Mouse (Mus musculus) heart, adult 2 months (tissue): Measurements from ENCODE around the gene Hk2. TPM values are rescaled to one million over a fixed set of nuclear protein-coding genes. Genes with fewer than 3 reads are reported as not detected.

Source experiments
- DNase-seq, 2 experiments: peaks; one replicate each; pipeline ENCODE4 v3.0.0; 2021
- H3K27ac ChIP-seq: fragments of 200-600 bp; 2 replicates; pipeline ENCODE4 v1.8.1; 2022
- H3K27me3 ChIP-seq: fragments of 200-500 bp; 2 replicates; pipeline ENCODE4 v1.6.1; 2012; ENCODE audit warnings: mild to moderate bottlenecking, low read length, inconsistent platforms, mixed read lengths; ENCODE audit not compliant: control insufficient read depth, insufficient read depth
- H3K36me3 ChIP-seq: fragments of 200-500 bp; 2 replicates; pipeline ENCODE4 v1.6.1; 2012; ENCODE audit warnings: low read length, inconsistent platforms; ENCODE audit not compliant: control insufficient read depth, insufficient read depth
- H3K4me1 ChIP-seq: fragments of 200-500 bp; 2 replicates; pipeline ENCODE4 v1.6.1; 2011; ENCODE audit warnings: low read length; ENCODE audit not compliant: control insufficient read depth, insufficient read depth
- H3K4me3 ChIP-seq: fragments of 200-600 bp; 2 replicates; pipeline ENCODE4 v1.8.1; 2022
- H3K79me2 ChIP-seq: fragments of 200-500 bp; replicated peaks from 2 replicates; pipeline ENCODE4 v1.6.1; 2012; ENCODE audit warnings: mild to moderate bottlenecking, inconsistent platforms, low read length, moderate library complexity, mixed read lengths; ENCODE audit not compliant: control insufficient read depth, insufficient read depth
- H3K9ac ChIP-seq: fragments of 200-500 bp; 2 replicates; pipeline ENCODE4 v1.6.1; 2012; ENCODE audit warnings: low read depth, mild to moderate bottlenecking, control low read depth, inconsistent platforms, low read length, mixed read lengths
- CTCF ChIP-seq: fragments of 200-600 bp; IDR thresholded peaks from 2 replicates; pipeline ENCODE4 v1.8.1; 2022; ENCODE audit warnings: antibody characterized with exemption, mild to moderate bottlenecking, moderate library complexity
- EP300 ChIP-seq: fragments of 200-500 bp; IDR thresholded peaks from 2 replicates; pipeline ENCODE4 v1.6.1; 2011; ENCODE audit warnings: low read depth, low read length, control low read depth; ENCODE audit not compliant: insufficient read depth
- POLR2A ChIP-seq: fragments of 200-500 bp; IDR thresholded peaks from 2 replicates; pipeline ENCODE4 v1.6.1; 2011; ENCODE audit warnings: mild to moderate bottlenecking, low read depth, low read length, control low read depth; ENCODE audit not compliant: insufficient read depth
- WGBS: fragments of 180-500 bp; shearing (Covaris S2); methylation state at CpG from one replicate; pipeline ENCODE4 v1.1.7; 2018; 5-methylcytosine and 5-hydroxymethylcytosine counted together
- intact Hi-C: fragments of 180-260 bp; cut with DNase I; formaldehyde crosslinking; loops from one replicate; pipeline ENCODE4 v1.15.1; 2025
- polyA plus RNA-seq: library from polyadenylated mRNA; depleted of rRNA; stranded (reverse); fragments of >200 nt; gene quantifications from 2 replicates; pipeline ENCODE4 v1.2.3, GENCODE M21; 2012
- total RNA-seq, 2 experiments: library from RNA; stranded (reverse); gene quantifications; 2 replicates each; pipeline ENCODE4 v1.2.3; 2021

Gene Hk2
- total and polyA plus RNA-seq, 3 experiments, result 104 to 363 (median 325) TPM

DNA sequence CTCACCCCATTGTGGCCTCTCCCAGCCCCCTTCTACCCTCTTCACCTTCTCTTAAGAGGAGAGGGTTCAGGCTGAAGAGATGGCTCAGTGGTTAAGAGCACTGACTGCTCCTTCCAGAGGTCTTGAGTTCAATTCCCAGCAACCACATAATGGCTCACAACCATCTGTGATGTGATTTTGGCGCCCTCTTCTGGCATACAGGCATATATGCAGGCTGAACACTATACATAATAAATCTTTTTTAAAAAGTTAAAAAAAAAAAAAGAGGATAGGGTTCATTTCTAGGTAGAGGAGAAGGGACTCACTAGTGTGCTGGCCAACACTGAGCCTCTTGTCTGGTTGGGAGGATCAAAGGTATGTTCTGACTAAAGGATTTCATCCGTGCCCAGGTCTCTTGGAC, 24.2 kb downstream of the Hk2 start:
- Histone ChIP-seq H3K4me1 (peaks cover 7% of the 10 kb centered on the region), H3K36me3 (peaks cover 5% of the 10 kb centered on the region), H3K27ac (peak overlapping the region; percentile 93), H3K79me2 (no peaks in the 10 kb centered on the region), H3K4me3 (no peak overlapping the region), H3K9ac (no peak overlapping the region), H3K27me3 (no peaks in the 10 kb centered on the region)
- intact Hi-C loops, result loop anchor here (5.0 kb wide), 1 partner anchor 112 kb away; no protein-coding TSS in a partner anchor
- WGBS, result 59% methylated on average over 2 of the region's 2 CpGs
- peak; percentile 53 for TF ChIP-seq CTCF
- no peak for TF ChIP-seq POLR2A
- DNase-seq, result no peak

DNA sequence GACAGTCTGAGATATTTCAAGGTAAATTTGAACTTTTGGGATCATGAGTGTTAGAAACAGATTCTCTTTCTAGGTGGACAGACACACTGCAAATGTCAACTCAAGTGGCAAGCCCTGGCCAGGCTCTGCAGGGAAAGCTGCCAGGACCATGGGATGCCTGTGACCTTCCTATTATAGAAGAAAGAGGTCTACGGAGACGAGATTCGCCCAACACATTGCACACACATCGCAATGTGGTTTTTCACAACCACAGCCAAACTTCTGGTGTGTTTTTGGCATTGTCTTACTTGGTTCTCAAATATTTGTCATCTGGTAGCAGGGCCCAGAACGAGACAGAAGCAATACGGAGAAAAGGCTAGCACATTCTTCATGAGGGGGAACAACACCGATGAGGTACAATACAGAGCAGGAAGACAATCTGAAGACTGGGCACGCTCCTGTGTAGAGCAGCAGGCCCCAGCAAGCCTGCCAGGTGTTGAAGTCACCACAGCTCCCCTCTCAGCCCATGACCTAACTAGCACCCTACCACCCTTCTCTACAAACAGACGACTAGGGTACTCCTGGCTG, 26.1 kb downstream of the Hk2 start:
- Histone ChIP-seq H3K9ac (no peak overlapping the region), H3K4me3 (no peak overlapping the region), H3K27ac (peak overlapping the region; percentile 78), H3K79me2 (no peaks in the 10 kb centered on the region), H3K36me3 (peaks cover 5% of the 10 kb centered on the region), H3K27me3 (no peaks in the 10 kb centered on the region), H3K4me1 (peaks cover 5% of the 10 kb centered on the region)
- DNase-seq, result peak; percentile 58 to 77
- TF ChIP-seq CTCF (no peak), POLR2A (no peak), EP300 (no peak)
- intact Hi-C loops, result loop anchor here (10.0 kb wide), 1 partner anchor 227 kb away; no protein-coding TSS in a partner anchor
- 58% methylated on average over 9 of the region's 9 CpGs for WGBS

- 22% methylated on average over 5 of the region's 5 CpGs for WGBS
- no peak for DNase-seq
- intact Hi-C loops, result loop anchor here (10.0 kb wide), 1 partner anchor 228 kb away; no protein-coding TSS in a partner anchor
- Histone ChIP-seq H3K4me3 (no peak overlapping the region), H3K79me2 (no peaks in the 10 kb centered on the region), H3K27me3 (no peaks in the 10 kb centered on the region), H3K4me1 (peaks cover 4% of the 10 kb centered on the region; the same call in 1 of the 2 replicates), H3K27ac (peak overlapping the region; percentile 78), H3K9ac (no peak overlapping the region), H3K36me3 (peaks cover 4% of the 10 kb centered on the region; the same call in 1 of the 2 replicates)
- TF ChIP-seq EP300 (no peak), CTCF (no peak), POLR2A (no peak)
Observed at GRCm38 (mm10) chr6:82747085-82747484, 27.2 kb downstream of the Hk2 start.

GRCm38 (mm10) chr6:82744553-82744952, 29.7 kb downstream of the Hk2 start:
- Histone ChIP-seq H3K27me3 (no peaks in the 10 kb centered on the region), H3K79me2 (no peaks in the 10 kb centered on the region), H3K27ac (no peak overlapping the region), H3K4me3 (no peak overlapping the region), H3K4me1 (no peaks in the 10 kb centered on the region; the same call in 1 of the 2 replicates), H3K9ac (no peak overlapping the region), H3K36me3 (no peaks in the 10 kb centered on the region)
- WGBS, result 87% methylated on average over 9 of the region's 9 CpGs
- TF ChIP-seq EP300 (no peak), POLR2A (no peak), CTCF (no peak)
- intact Hi-C loops, result loop anchor here (10.0 kb wide), 1 partner anchor 230 kb away; no protein-coding TSS in a partner anchor
- no peak for DNase-seq

- Histone ChIP-seq H3K36me3 (no peaks in the 10 kb centered on the region), H3K4me1 (no peaks in the 10 kb centered on the region; the same call in 1 of the 2 replicates), H3K27me3 (no peaks in the 10 kb centered on the region), H3K9ac (no peak overlapping the region), H3K4me3 (no peak overlapping the region), H3K79me2 (no peaks in the 10 kb centered on the region), H3K27ac (peak overlapping the region; percentile 61)
- no peak for TF ChIP-seq CTCF
- no peak for TF ChIP-seq EP300
- DNase-seq, result no peak
- 65% methylated on average over 5 of the region's 5 CpGs for WGBS
- intact Hi-C loops, result loop anchor here (2.0 to 10.0 kb wide), 2 partner anchors 139 to 233 kb away; no protein-coding TSS in a partner anchor
Observed at GRCm38 (mm10) chr6:82741518-82741880, 32.8 kb downstream of the Hk2 start.

DNA sequence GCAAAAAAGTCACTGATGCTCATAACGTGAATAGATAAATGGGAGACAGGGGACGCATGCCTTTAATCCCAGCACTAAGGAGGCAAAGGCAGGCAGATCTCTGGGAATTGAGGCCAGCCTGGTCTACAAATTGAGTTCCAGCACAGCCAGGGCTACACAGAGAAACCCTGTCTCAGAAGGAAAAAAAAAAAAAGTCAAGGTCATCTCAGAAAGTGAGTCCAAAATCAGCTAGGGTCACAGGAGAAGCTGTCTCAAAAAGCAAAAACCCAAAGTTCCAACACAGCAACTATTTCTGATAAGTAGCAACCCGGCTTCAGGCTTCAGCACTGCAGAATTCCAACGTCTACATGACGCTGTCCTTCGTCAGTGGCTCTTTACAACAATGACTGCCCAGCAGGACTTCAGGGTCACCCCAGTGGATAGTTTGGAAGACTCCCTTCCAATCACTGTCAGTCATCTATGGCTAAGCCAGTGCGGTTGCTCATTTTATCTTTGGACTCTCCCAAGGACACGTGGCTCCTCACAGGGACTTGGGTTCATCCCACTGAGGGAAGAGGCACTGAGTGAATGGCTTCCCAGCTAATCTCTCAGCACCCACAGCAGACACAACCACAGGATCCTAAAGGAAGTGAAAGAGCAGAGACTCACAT, 33.3 kb downstream of the Hk2 start:
- Histone ChIP-seq H3K27me3 (no peaks in the 10 kb centered on the region), H3K27ac (peak overlapping the region; percentile 61), H3K4me1 (no peaks in the 10 kb centered on the region), H3K36me3 (no peaks in the 10 kb centered on the region), H3K4me3 (no peak overlapping the region), H3K9ac (no peak overlapping the region), H3K79me2 (no peaks in the 10 kb centered on the region)
- WGBS, result 56% methylated on average over 8 of the region's 8 CpGs
- DNase-seq, result peak in 1 of 2 experiments; percentile 49
- TF ChIP-seq EP300, result 0 out of 2 replicates have a peak, but pooled peaks have one; percentile 25
- TF ChIP-seq CTCF, result no peak
- intact Hi-C loops, result loop anchor here (2.0 to 10.0 kb wide), 2 partner anchors 140 to 234 kb away; no protein-coding TSS in a partner anchor
